Mouse (Mus musculus): ENCODE data around the gene Erlin1. TPM values are rescaled to one million over a fixed set of nuclear protein-coding genes. Genes with fewer than 3 reads are reported as not detected.

Erlin1 gene
- polyA plus RNA-seq, 1 experiment from 2014 or later, result 16.3 TPM

DNA sequence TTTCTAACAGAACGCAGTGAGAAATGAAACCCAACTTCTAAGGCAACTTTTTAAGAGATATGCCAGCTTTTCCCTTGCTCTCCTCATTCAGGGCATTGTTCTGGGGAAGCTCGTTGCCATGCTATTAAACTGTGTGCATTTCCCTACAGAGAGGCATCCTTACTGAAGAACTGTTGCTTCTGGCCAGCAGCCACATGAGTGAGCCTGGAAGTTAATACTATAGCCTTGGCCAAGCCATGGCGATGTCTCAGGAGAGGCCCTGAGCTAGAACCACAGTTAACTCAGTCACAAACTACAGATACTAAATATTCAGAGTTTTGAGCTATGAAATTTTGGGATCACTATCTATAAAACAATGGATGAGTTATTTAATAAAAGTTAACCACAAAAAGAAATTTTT lies 33.4 kb upstream of the Erlin1 start:
- no peak overlapping the region for H3K4me2 ChIP-seq (ENCODE audit: low read length)
- WGBS, result 95% methylated on average over 3 of the region's 3 CpGs
- no peak overlapping the region for H3K9ac ChIP-seq (replicated peaks; ENCODE audit: low read length)
- DNase-seq, result no peak
- H3K27ac ChIP-seq (replicated peaks; ENCODE audit: low read depth, low read length), result no peak overlapping the region
- peaks cover 13% of the 10 kb centered on the region for H3K4me1 ChIP-seq (ENCODE audit: control insufficient read depth, insufficient read depth, low read length)
- peaks cover 26% of the 10 kb centered on the region for H3K36me3 ChIP-seq (ENCODE audit: control insufficient read depth, insufficient read depth, low read length)
- no peak for ATAC-seq (ENCODE audit: low FRiP score, low TSS enrichment)
- H3K4me3 ChIP-seq (replicated peaks; ENCODE audit: low read depth, low read length), result no peak overlapping the region
- no peaks in the 10 kb centered on the region for H3K9me3 ChIP-seq (ENCODE audit: control insufficient read depth, low read length)
- no peaks in the 10 kb centered on the region for H3K27me3 ChIP-seq (ENCODE audit: control insufficient read depth, insufficient read depth, low read length)

DNA sequence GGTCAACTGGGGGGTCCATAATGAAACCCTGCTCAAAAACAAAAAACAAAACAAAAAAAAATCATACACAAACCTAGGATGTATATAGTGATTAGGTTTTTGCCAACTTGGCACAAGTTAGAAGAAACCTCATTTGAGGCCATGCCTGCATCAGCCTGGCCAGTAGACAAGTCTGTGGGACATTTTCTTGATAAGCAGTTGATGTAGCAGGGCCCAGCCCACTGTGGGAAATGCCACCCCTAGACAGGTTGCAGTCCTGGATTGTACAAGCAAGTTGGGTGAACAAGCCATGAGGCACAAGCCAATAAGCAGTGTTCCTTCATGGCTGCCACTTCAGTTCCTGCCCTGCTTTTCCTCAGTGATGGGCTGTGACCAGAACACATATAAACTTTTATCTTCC lies 31.3 kb upstream of the Erlin1 start:
- Histone ChIP-seq H3K9me3 (ENCODE audit: control insufficient read depth, low read length) (peaks cover under 1% of the 10 kb centered on the region; the same call in 1 of the 2 replicates), H3K36me3 (ENCODE audit: control insufficient read depth, insufficient read depth, low read length) (peaks cover 45% of the 10 kb centered on the region), H3K27ac (replicated peaks; ENCODE audit: low read depth, low read length) (no peak overlapping the region), H3K4me1 (ENCODE audit: control insufficient read depth, insufficient read depth, low read length) (peaks cover 2% of the 10 kb centered on the region), H3K4me3 (replicated peaks; ENCODE audit: low read depth, low read length) (no peak overlapping the region), H3K9ac (replicated peaks; ENCODE audit: low read length) (no peak overlapping the region), H3K27me3 (ENCODE audit: control insufficient read depth, insufficient read depth, low read length) (no peaks in the 10 kb centered on the region), H3K4me2 (ENCODE audit: low read length) (no peak overlapping the region)
- no peak for DNase-seq
- ATAC-seq (ENCODE audit: low FRiP score, low TSS enrichment), result no peak

DNA sequence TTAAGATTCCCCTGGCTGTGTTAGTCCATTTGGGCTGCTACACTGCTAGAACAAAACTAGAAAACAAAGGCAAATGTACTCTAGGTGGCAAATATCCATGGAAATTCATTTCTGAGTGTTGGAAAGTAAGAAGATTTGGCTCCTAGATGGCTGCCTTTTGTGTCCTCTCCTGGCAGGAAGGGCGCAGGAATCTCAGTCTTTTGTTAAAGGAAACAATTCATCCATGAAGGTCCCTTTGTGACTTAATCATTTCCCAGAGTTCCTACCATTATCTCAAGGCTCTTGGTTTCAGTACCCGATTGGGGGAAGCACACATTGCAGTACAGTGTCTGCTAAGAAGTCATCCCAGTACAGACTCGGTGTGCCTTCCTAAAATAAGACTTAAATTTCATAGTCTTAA lies 16.7 kb upstream of the Erlin1 start:
- ATAC-seq (ENCODE audit: low FRiP score, low TSS enrichment), result no peak
- no peaks in the 10 kb centered on the region for H3K27me3 ChIP-seq (ENCODE audit: control insufficient read depth, insufficient read depth, low read length)
- H3K9ac ChIP-seq (replicated peaks; ENCODE audit: low read length), result no peak overlapping the region
- H3K4me2 ChIP-seq (ENCODE audit: low read length), result no peak overlapping the region
- 3% methylated on average over 3 of the region's 3 CpGs for WGBS
- no peak overlapping the region for H3K4me3 ChIP-seq (replicated peaks; ENCODE audit: low read depth, low read length)
- H3K9me3 ChIP-seq (ENCODE audit: control insufficient read depth, low read length), result no peaks in the 10 kb centered on the region
- H3K27ac ChIP-seq (replicated peaks; ENCODE audit: low read depth, low read length), result no peak overlapping the region
- no peak for DNase-seq
- H3K36me3 ChIP-seq (ENCODE audit: control insufficient read depth, insufficient read depth, low read length), result peaks cover 76% of the 10 kb centered on the region
- no peaks in the 10 kb centered on the region for H3K4me1 ChIP-seq (ENCODE audit: control insufficient read depth, insufficient read depth, low read length)

DNA sequence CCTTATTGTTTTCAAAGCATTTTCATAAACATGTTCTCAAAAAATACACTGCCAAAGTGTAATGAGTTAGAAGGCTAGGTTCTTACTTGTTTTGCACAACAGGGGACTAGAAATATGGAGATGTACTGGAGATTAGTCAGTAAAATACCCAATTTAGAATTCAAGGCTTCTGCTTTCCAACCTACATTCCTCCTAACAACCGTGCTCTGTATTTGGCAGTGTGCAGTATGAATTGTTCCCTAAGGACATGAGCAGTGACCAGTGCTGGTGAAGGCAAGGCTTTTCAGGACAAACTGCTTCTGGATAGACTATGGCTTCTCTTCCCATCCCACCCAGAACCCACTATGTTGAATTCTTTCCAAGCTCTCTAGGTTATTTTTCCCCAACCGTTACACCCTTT lies 11.3 kb upstream of the Erlin1 start:
- Histone ChIP-seq H3K9me3 (ENCODE audit: control insufficient read depth, low read length) (no peaks in the 10 kb centered on the region), H3K4me1 (ENCODE audit: control insufficient read depth, insufficient read depth, low read length) (no peaks in the 10 kb centered on the region), H3K36me3 (ENCODE audit: control insufficient read depth, insufficient read depth, low read length) (peaks cover 84% of the 10 kb centered on the region), H3K4me3 (replicated peaks; ENCODE audit: low read depth, low read length) (no peak overlapping the region), H3K4me2 (ENCODE audit: low read length) (no peak overlapping the region), H3K9ac (replicated peaks; ENCODE audit: low read length) (no peak overlapping the region), H3K27ac (replicated peaks; ENCODE audit: low read depth, low read length) (no peak overlapping the region), H3K27me3 (ENCODE audit: control insufficient read depth, insufficient read depth, low read length) (no peaks in the 10 kb centered on the region)
- 92% methylated on average over 2 of the region's 2 CpGs for WGBS
- DNase-seq (no peak), ATAC-seq (ENCODE audit: low FRiP score, low TSS enrichment) (no peak)

DNA sequence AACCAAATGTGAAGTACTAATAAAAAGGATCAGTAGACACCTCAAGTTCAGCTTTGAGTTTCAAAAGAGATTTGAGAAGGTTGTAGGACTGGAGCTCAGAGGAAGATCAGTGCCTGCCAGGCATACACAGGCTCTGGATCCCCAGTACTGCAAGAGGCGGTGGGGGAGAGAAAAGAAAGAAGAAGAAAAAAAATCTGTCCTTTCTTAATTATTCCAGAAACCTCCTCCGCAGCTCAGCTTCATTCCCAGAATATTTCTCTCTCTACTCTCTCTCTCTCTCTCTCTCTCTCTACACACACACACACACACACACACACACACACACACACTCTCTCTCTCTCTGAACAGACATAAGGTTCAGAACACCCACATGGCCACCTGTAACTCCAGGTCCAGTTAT lies 10.4 kb upstream of the Erlin1 start:
- ATAC-seq (ENCODE audit: low FRiP score, low TSS enrichment), result no peak
- no peak for DNase-seq
- H3K4me2 ChIP-seq (ENCODE audit: low read length), result no peak overlapping the region
- no peak overlapping the region for H3K9ac ChIP-seq (replicated peaks; ENCODE audit: low read length)
- WGBS, result 88% methylated on average over 2 of the region's 2 CpGs
- no peaks in the 10 kb centered on the region for H3K4me1 ChIP-seq (ENCODE audit: control insufficient read depth, insufficient read depth, low read length)
- no peaks in the 10 kb centered on the region for H3K27me3 ChIP-seq (ENCODE audit: control insufficient read depth, insufficient read depth, low read length)
- H3K9me3 ChIP-seq (ENCODE audit: control insufficient read depth, low read length), result no peaks in the 10 kb centered on the region
- no peak overlapping the region for H3K4me3 ChIP-seq (replicated peaks; ENCODE audit: low read depth, low read length)
- H3K36me3 ChIP-seq (ENCODE audit: control insufficient read depth, insufficient read depth, low read length), result peaks cover 86% of the 10 kb centered on the region
- H3K27ac ChIP-seq (replicated peaks; ENCODE audit: low read depth, low read length), result no peak overlapping the region

DNA sequence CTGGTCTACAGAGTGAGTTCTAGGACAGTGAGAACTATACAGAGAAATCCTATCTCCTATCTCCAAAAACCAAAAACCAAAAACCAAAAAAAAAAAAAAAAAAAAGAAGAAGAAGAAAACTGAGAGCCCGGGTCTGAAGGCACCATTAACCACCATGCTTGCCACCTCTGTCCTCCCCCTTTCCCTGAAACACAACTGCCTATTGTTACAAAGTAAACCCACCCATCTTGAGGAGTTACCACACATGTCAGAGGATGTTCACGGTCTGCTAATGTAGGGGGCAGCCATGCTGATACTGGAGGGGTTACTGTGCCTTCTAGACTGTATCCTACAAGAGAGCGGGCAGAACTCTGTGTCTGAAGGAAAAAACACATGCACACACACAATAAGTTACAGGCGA lies 7.4 kb upstream of the Erlin1 start:
- 93% methylated on average over 4 of the region's 4 CpGs for WGBS
- Histone ChIP-seq H3K36me3 (ENCODE audit: control insufficient read depth, insufficient read depth, low read length) (peaks cover 73% of the 10 kb centered on the region), H3K4me2 (ENCODE audit: low read length) (no peak overlapping the region), H3K9me3 (ENCODE audit: control insufficient read depth, low read length) (no peaks in the 10 kb centered on the region), H3K4me3 (replicated peaks; ENCODE audit: low read depth, low read length) (no peak overlapping the region), H3K27ac (replicated peaks; ENCODE audit: low read depth, low read length) (no peak overlapping the region), H3K4me1 (ENCODE audit: control insufficient read depth, insufficient read depth, low read length) (no peaks in the 10 kb centered on the region), H3K9ac (replicated peaks; ENCODE audit: low read length) (no peak overlapping the region), H3K27me3 (ENCODE audit: control insufficient read depth, insufficient read depth, low read length) (no peaks in the 10 kb centered on the region)
- DNase-seq (no peak), ATAC-seq (ENCODE audit: low FRiP score, low TSS enrichment) (no peak)

DNA sequence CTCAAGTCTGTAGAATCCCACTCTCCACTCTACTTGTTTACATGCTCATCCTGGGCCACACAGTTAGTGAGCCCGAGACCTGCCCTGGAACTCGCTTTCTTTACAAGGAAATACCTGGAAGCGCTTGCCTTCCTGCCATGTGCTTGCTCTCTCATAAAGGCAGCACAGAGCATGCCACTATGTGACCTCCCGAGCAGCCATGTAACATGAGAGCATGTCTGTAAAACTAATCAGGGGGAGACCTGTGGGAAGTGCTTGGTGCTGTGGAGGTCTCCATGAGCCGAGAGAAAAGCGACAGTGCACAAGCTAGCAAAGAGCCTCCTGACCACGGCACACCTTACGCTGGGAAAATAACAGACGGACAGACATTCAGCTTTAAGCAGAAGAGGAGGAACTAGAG lies 6.9 kb upstream of the Erlin1 start:
- DNase-seq (no peak), ATAC-seq (ENCODE audit: low FRiP score, low TSS enrichment) (no peak)
- WGBS, result 92% methylated on average over 9 of the region's 9 CpGs
- Histone ChIP-seq H3K36me3 (ENCODE audit: control insufficient read depth, insufficient read depth, low read length) (peaks cover 69% of the 10 kb centered on the region), H3K9ac (replicated peaks; ENCODE audit: low read length) (no peak overlapping the region), H3K9me3 (ENCODE audit: control insufficient read depth, low read length) (no peaks in the 10 kb centered on the region), H3K4me3 (replicated peaks; ENCODE audit: low read depth, low read length) (no peak overlapping the region), H3K27ac (replicated peaks; ENCODE audit: low read depth, low read length) (no peak overlapping the region), H3K4me2 (ENCODE audit: low read length) (no peak overlapping the region), H3K27me3 (ENCODE audit: control insufficient read depth, insufficient read depth, low read length) (no peaks in the 10 kb centered on the region), H3K4me1 (ENCODE audit: control insufficient read depth, insufficient read depth, low read length) (no peaks in the 10 kb centered on the region)

DNA sequence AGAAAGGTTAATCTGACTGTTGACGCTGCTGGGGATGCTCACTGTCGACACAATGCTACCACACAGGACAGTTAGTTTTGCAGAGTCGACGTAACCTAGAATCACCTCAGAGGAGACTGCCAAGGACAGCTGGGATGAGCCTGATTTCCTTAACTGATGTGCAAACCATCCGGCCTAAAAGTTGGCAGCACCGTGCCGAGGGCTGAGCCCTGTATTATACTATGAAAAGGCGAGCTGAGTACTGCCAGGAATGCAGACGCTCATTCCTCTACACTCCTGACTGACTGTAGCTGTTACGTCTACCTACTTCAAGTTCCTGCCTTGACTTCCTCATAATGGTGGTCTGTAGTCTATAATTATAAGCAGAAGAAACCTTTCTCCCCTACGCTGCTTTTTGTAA lies 5.4 kb upstream of the Erlin1 start:
- Histone ChIP-seq H3K27me3 (ENCODE audit: control insufficient read depth, insufficient read depth, low read length) (no peaks in the 10 kb centered on the region), H3K36me3 (ENCODE audit: control insufficient read depth, insufficient read depth, low read length) (peaks cover 58% of the 10 kb centered on the region), H3K9me3 (ENCODE audit: control insufficient read depth, low read length) (no peaks in the 10 kb centered on the region), H3K9ac (replicated peaks; ENCODE audit: low read length) (no peak overlapping the region), H3K4me2 (ENCODE audit: low read length) (no peak overlapping the region), H3K27ac (replicated peaks; ENCODE audit: low read depth, low read length) (no peak overlapping the region), H3K4me3 (replicated peaks; ENCODE audit: low read depth, low read length) (no peak overlapping the region), H3K4me1 (ENCODE audit: control insufficient read depth, insufficient read depth, low read length) (no peaks in the 10 kb centered on the region)
- DNase-seq (no peak), ATAC-seq (ENCODE audit: low FRiP score, low TSS enrichment) (no peak)
- WGBS, result 90% methylated on average over 11 of the region's 11 CpGs

DNA sequence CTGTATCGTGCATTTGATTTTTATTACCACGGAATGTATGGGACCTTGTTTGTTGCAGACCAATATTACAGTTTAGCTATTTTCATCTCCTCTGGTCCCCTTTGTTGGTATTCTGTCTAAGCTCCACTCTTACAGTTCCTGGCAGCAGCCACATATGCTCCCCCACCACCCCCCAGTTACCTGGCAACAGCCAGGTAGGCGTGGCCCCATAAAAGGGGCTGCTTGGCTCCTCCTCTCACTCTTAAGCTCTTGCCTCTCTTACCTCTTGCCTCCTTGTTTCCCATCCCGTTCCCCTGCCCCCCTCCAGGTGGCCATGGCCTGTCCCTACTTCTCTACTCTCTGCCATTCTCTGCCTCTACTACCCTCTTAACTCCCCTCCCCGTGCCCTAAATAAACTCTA lies 1.6 kb upstream of the Erlin1 start:
- Histone ChIP-seq H3K9me3 (ENCODE audit: control insufficient read depth, low read length) (no peaks in the 10 kb centered on the region), H3K4me3 (replicated peaks; ENCODE audit: low read depth, low read length) (no peak overlapping the region), H3K4me1 (ENCODE audit: control insufficient read depth, insufficient read depth, low read length) (peaks cover 10% of the 10 kb centered on the region), H3K9ac (replicated peaks; ENCODE audit: low read length) (no peak overlapping the region), H3K27me3 (ENCODE audit: control insufficient read depth, insufficient read depth, low read length) (no peaks in the 10 kb centered on the region), H3K27ac (replicated peaks; ENCODE audit: low read depth, low read length) (no peak overlapping the region), H3K4me2 (ENCODE audit: low read length) (no peak overlapping the region), H3K36me3 (ENCODE audit: control insufficient read depth, insufficient read depth, low read length) (peaks cover 28% of the 10 kb centered on the region)
- 63% methylated on average over 5 of the region's 5 CpGs for WGBS
- DNase-seq, result no peak
- ATAC-seq (ENCODE audit: low FRiP score, low TSS enrichment), result no peak
